Mouse (Mus musculus): Measurements from ENCODE around the gene Rnf6.

- no peak for TF ChIP-seq CTCF (IDR thresholded peaks at IDR 0.05; ENCODE audit: insufficient read depth, low read depth, low read length)
- no peak for TF ChIP-seq POLR2A (IDR thresholded peaks at IDR 0.05; ENCODE audit: insufficient read depth, low read depth, low read length)
Measured at GRCm38 (mm10) chr5:146231655-146231996, 10.3 kb upstream of the Rnf6 start.
